Mouse (Mus musculus) lung, postnatal 25 days (tissue): Measurements from ENCODE around the gene Gm47189.
"Not testable (repeated sequence)": the region's sequence is repeated elsewhere in the genome, so short reads cannot be mapped to it uniquely, and the experiment has no call there.

Experiments
- DNase-seq: peaks from one replicate; pipeline ENCODE4 v3.0.0; 2022; ENCODE audit warnings: low spot score

The Gm47189 gene

GRCm38 (mm10) chr14:41772341-41772740 is at the start of gene Gm47189:
Gene Gm47189, minus strand, starts transcription at chr14:41772441.
- DNase-seq, result not testable (repeated sequence)

- not testable (repeated sequence) for DNase-seq
Observed at GRCm38 (mm10) chr14:41755931-41756330, 16.3 kb downstream of the Gm47189 start.

GRCm38 (mm10) chr14:41750514-41750913 is 21.7 kb downstream of the Gm47189 start, which contains the start of gene Gm7929:
Gene Gm7929, minus strand, starts transcription at chr14:41750614.
- not testable (repeated sequence) for DNase-seq

- DNase-seq, result not testable (repeated sequence)
Observed at GRCm38 (mm10) chr14:41723437-41723836, 48.8 kb downstream of the Gm47189 start.

- not testable (repeated sequence) for DNase-seq
Observed at GRCm38 (mm10) chr14:41717180-41717579, 55.1 kb downstream of the Gm47189 start.
